Mouse (Mus musculus): ENCODE data around the gene Olfr1154. TPM values are rescaled to one million over a fixed set of nuclear protein-coding genes. Genes with fewer than 3 reads are reported as not detected.

Gene Olfr1154
- polyA plus RNA-seq (2017; shearing (Covaris generic)) = not detected

DNA sequence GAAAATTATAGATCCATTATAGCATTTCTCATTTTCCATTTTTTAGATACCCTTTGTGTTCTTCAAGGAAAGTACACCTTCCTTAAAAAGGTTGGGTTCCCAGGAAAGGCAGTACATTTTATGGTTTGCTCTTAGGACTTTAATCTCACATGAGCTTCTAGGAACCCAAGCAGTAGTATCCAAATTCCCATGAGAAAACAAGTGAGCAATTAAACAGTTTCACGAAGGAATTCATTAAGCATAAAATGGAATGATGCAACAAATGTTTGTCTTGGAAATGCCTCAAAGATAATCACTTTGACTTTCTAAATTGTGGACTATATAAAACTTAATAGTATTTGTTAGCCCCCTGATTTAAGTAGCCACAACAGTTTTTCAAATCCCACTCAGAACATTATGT, at the start of gene Olfr1154:
Olfr1154 (minus strand) TSS at position 101 of the 400 bp plus-strand sequence.
- no peak for ATAC-seq

DNA sequence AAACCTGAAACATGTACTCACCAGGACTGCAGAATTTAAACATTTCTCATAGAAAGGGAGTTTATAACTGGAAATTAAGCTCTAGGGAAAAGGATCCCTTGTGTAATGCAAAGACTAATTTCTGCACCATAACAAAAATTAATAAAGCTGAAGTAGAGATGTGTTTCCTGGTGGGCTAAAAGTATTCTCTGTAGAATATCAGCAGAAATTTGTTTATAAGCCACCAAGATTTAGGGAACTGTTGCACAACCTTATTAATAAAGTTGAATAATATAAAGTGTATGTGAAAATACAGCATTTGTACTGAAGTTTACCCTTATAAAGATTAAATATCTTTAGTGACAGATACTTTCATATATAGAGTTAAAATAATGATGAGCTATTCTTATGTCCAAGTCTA, 48.0 kb upstream of the Olfr1154 start, which contains the start of gene Olfr1156:
Olfr1156 (minus strand) TSS at position 101 of the 400 bp plus-strand sequence.
- ATAC-seq = no peak

DNA sequence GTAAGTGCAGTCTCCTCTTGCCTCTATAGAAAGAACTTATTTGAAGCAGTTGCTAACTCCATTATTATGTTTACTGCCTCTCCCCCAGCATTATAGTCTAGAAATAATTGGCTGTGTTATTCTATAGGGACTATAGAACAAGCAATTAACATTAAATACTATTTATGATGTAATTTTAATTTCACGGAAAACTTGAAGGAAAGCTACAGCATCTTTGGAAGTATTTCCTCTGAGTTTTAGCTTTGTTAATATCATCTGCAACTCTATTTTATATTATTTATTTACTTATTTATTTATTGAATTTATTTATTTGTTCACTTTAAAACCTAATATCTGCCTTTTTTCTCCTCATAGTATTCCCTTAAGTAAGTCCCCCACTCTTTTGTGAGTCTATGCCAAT, 40.1 kb upstream of the Olfr1154 start, which contains the start of gene Olfr1155:
Olfr1155 (minus strand) TSS at position 101 of the 400 bp plus-strand sequence.
- ATAC-seq = no peak

DNA sequence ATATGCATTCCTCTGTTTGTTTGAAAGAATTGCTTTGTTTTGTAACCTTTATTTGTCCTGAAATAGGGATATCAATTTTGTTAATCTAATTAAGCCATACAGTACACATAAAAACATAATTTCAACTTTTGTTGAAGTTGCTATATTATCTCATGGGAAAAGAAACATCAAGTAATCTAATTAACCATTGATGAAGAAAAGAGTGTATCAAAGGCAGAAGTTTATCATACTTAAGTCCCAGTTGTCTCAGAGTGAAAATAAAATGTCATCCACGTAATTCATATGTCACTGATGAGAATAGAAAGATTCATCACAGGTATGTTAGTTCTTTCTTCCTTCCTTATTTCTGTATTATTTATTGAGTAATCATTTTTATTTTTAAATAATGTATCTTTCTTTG, 10.3 kb downstream of the Olfr1154 start, which contains the start of gene Olfr1153:
Olfr1153 (plus strand) TSS at position 301 of the 400 bp plus-strand sequence.
- ATAC-seq = no peak

DNA sequence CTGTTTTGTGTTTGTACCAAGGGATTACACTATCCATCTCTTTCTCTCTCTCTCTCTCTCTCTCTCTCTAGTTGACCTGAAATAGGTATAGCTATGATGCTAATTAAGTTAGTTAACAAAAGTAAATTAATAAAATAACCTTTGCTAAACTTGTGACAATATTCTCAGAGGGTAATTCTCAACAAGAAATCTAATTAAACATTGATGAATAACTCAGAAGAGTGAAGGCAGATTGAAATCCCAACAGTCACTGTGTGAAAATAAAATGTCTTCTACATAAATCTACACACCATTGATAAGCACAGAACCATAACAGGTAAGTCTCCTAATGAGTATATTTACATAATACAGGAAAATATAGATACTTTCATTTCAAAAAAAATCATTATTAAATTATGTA, 38.8 kb downstream of the Olfr1154 start, which contains the start of gene Olfr1152:
Olfr1152 (plus strand) TSS at position 301 of the 400 bp plus-strand sequence.
- ATAC-seq = no peak

DNA sequence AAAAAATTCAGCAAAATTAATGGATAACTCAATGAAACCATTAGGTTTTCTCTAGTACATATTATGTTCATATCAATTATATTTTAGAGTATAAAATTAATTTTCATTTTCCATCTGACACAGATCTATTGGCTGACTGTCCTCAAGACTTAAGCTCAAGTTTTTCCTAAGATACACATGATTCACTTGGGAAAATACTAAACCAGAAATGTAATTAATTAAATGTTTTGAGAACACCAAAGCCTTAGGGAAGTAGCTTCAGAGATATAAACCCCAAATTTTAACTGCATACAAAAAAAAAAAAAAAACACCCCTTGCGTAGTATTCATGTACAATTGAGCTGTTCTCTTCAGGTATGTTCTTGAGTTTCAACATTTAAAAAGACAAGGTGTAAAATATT, 49.4 kb downstream of the Olfr1154 start, which contains the start of gene Olfr1151:
Olfr1151 (plus strand) TSS at position 301 of the 400 bp plus-strand sequence.
- ATAC-seq = no peak

Other genes starting within 250 kb of the Olfr1154 start
- gene Olfr1134, start 246.7 kb downstream of the Olfr1154 start, polyA plus RNA-seq (2017; shearing (Covaris generic)) = not detected
- gene Olfr1135, start 231.5 kb downstream of the Olfr1154 start, polyA plus RNA-seq (2017; shearing (Covaris generic)) = not detected
- not detected for gene Olfr1136, start 211.2 kb downstream of the Olfr1154 start, polyA plus RNA-seq (2017; shearing (Covaris generic))
- gene Olfr1137, start 192.0 kb downstream of the Olfr1154 start, polyA plus RNA-seq (2017; shearing (Covaris generic)) = not detected
- gene Olfr1138, start 165.2 kb downstream of the Olfr1154 start, polyA plus RNA-seq (2017; shearing (Covaris generic)) = not detected
- not detected for gene Olfr1140, start 161.4 kb downstream of the Olfr1154 start, polyA plus RNA-seq (2017; shearing (Covaris generic))
- gene Olfr1141, start 151.2 kb downstream of the Olfr1154 start, polyA plus RNA-seq (2017; shearing (Covaris generic)) = not detected
- not detected for gene Olfr152, start 125.7 kb downstream of the Olfr1154 start, polyA plus RNA-seq (2017; shearing (Covaris generic))
- gene Olfr1143, start 104.6 kb downstream of the Olfr1154 start, polyA plus RNA-seq (2017; shearing (Covaris generic)) = not detected
- gene Olfr1145, start 95.3 kb downstream of the Olfr1154 start, polyA plus RNA-seq (2017; shearing (Covaris generic)) = not detected
- gene Olfr1148, start 74.6 kb downstream of the Olfr1154 start, polyA plus RNA-seq (2017; shearing (Covaris generic)) = not detected
- gene Olfr1150-ps1, start 61.2 kb downstream of the Olfr1154 start, polyA plus RNA-seq (2017; shearing (Covaris generic)) = not detected
- not detected for gene Olfr1151, start 49.3 kb downstream of the Olfr1154 start, polyA plus RNA-seq (2017; shearing (Covaris generic))
- gene Olfr1152, start 38.7 kb downstream of the Olfr1154 start, polyA plus RNA-seq (2017; shearing (Covaris generic)) = not detected
- gene Olfr1153, start 10.2 kb downstream of the Olfr1154 start, polyA plus RNA-seq (2017; shearing (Covaris generic)) = not detected
- gene Olfr1155, start 40.0 kb upstream of the Olfr1154 start, polyA plus RNA-seq (2017; shearing (Covaris generic)) = not detected
- under 1 TPM in 1 of 3 experiments, not detected in 2; 0.23 TPM for gene Olfr1156, start 47.9 kb upstream of the Olfr1154 start, polyA plus RNA-seq (2017; shearing (Covaris generic))
- gene Olfr1157, start 63.1 kb upstream of the Olfr1154 start, polyA plus RNA-seq (2017; shearing (Covaris generic)) = not detected
- not detected for gene Olfr74, start 69.5 kb upstream of the Olfr1154 start, polyA plus RNA-seq (2017; shearing (Covaris generic))
- gene Olfr1158, start 84.9 kb upstream of the Olfr1154 start, polyA plus RNA-seq (2017; shearing (Covaris generic)) = not detected
- gene Olfr1160, start 103.1 kb upstream of the Olfr1154 start, polyA plus RNA-seq (2017; shearing (Covaris generic)) = not detected
- gene Olfr1161, start 117.6 kb upstream of the Olfr1154 start, polyA plus RNA-seq (2017; shearing (Covaris generic)) = not detected
- not detected for gene Olfr73, start 132.5 kb upstream of the Olfr1154 start, polyA plus RNA-seq (2017; shearing (Covaris generic))
- gene Olfr1162, start 146.0 kb upstream of the Olfr1154 start, polyA plus RNA-seq (2017; shearing (Covaris generic)) = not detected
- gene Olfr1163, start 166.7 kb upstream of the Olfr1154 start, polyA plus RNA-seq (2017; shearing (Covaris generic)) = not detected
- gene Olfr1164, start 188.8 kb upstream of the Olfr1154 start, polyA plus RNA-seq (2017; shearing (Covaris generic)) = not detected
- gene Olfr1166, start 223.1 kb upstream of the Olfr1154 start, polyA plus RNA-seq (2017; shearing (Covaris generic)) = not detected

All from inflammation-experienced regulatory T-cells, adult 6 months (primary cell).